Mouse (Mus musculus): Measurements from ENCODE around the gene Wipi1. TPM values are rescaled to one million over a fixed set of nuclear protein-coding genes. Genes with fewer than 3 reads are reported as not detected.

Gene Wipi1
- polyA plus RNA-seq, 1 experiment: 71.9 TPM

GRCm38 (mm10) chr11:109575832-109576231 lies 35.9 kb downstream of the Wipi1 start:
- no peaks in the 10 kb centered on the region for H3K27me3 ChIP-seq (ENCODE audit: control insufficient read depth, insufficient read depth, insufficient read length)

GRCm38 (mm10) chr11:109574604-109575003 lies 37.2 kb downstream of the Wipi1 start:
- Histone ChIP-seq H3K27me3 (ENCODE audit: control insufficient read depth, insufficient read depth, insufficient read length) (no peaks in the 10 kb centered on the region), H3K36me3 (ENCODE audit: control insufficient read depth, insufficient read depth) (peaks cover 32% of the 10 kb centered on the region), H3ac (ENCODE audit: control insufficient read depth, insufficient read length) (no peak overlapping the region), H3K4me3 (no peak overlapping the region), H3K79me2 (ENCODE audit: control insufficient read depth, insufficient read depth) (no peaks in the 10 kb centered on the region), H3K4me2 (ENCODE audit: low read depth) (no peak overlapping the region)
- TF ChIP-seq E2F4 (IDR thresholded peaks at IDR 0.05; ENCODE audit: insufficient read depth) (no peak), MYOD1 (IDR thresholded peaks at IDR 0.05; ENCODE audit: control insufficient read depth in 1 of 3, insufficient read length in 2 of 3, low read depth in 2 of 3) (no peak), SRF (IDR thresholded peaks at IDR 0.05; ENCODE audit: control insufficient read depth, insufficient read length, low read depth) (no peak), USF1 (IDR thresholded peaks at IDR 0.05; ENCODE audit: low read depth) (no peak), CEBPB (IDR thresholded peaks at IDR 0.05; ENCODE audit: insufficient read depth, poor library complexity, severe bottlenecking) (no peak), TCF12 (IDR thresholded peaks at IDR 0.05; ENCODE audit: insufficient read depth, poor library complexity, severe bottlenecking) (no peak), MYOG (IDR thresholded peaks at IDR 0.05; ENCODE audit: control insufficient read depth in 1 of 3, insufficient read depth in 1 of 3, insufficient read length in 2 of 3, low read depth in 2 of 3) (no peak), POLR2A (IDR thresholded peaks at IDR 0.05; ENCODE audit: insufficient read length, low read depth) (no peak), TCF3 (IDR thresholded peaks at IDR 0.05; ENCODE audit: insufficient read length, low read depth) (no peak), REST (IDR thresholded peaks at IDR 0.05; ENCODE audit: insufficient read depth, insufficient read length) (no peak), POLR2AphosphoS2 (IDR thresholded peaks at IDR 0.05; ENCODE audit: insufficient read length, low read depth) (no peak), MAX (IDR thresholded peaks at IDR 0.05; ENCODE audit: low read depth) (no peak)

More at GRCm38 (mm10) chr11:109575832-109576231, 35.9 kb downstream of the Wipi1 start:
- no peak overlapping the region for H3K4me2 ChIP-seq (ENCODE audit: low read depth)
- TF ChIP-seq POLR2A (IDR thresholded peaks at IDR 0.05; ENCODE audit: insufficient read length, low read depth) (no peak), REST (IDR thresholded peaks at IDR 0.05; ENCODE audit: insufficient read depth, insufficient read length) (no peak), USF1 (IDR thresholded peaks at IDR 0.05; ENCODE audit: low read depth) (no peak), TCF3 (IDR thresholded peaks at IDR 0.05; ENCODE audit: insufficient read length, low read depth) (no peak), TCF12 (IDR thresholded peaks at IDR 0.05; ENCODE audit: insufficient read depth, poor library complexity, severe bottlenecking) (no peak), E2F4 (IDR thresholded peaks at IDR 0.05; ENCODE audit: insufficient read depth) (no peak), MYOD1 (IDR thresholded peaks at IDR 0.05; ENCODE audit: control insufficient read depth in 1 of 3, insufficient read length in 2 of 3, low read depth in 2 of 3) (no peak), CEBPB (IDR thresholded peaks at IDR 0.05; ENCODE audit: insufficient read depth, poor library complexity, severe bottlenecking) (no peak), MYOG (IDR thresholded peaks at IDR 0.05; ENCODE audit: control insufficient read depth in 1 of 3, insufficient read depth in 1 of 3, insufficient read length in 2 of 3, low read depth in 2 of 3) (no peak), MAX (IDR thresholded peaks at IDR 0.05; ENCODE audit: low read depth) (no peak), SRF (IDR thresholded peaks at IDR 0.05; ENCODE audit: control insufficient read depth, insufficient read length, low read depth) (no peak), POLR2AphosphoS2 (IDR thresholded peaks at IDR 0.05; ENCODE audit: insufficient read length, low read depth) (no peak)
- peaks cover 35% of the 10 kb centered on the region for H3K36me3 ChIP-seq (ENCODE audit: control insufficient read depth, insufficient read depth)
- no peak overlapping the region for H3ac ChIP-seq (ENCODE audit: control insufficient read depth, insufficient read length)
- H3K4me3 ChIP-seq: no peak overlapping the region
- no peaks in the 10 kb centered on the region for H3K79me2 ChIP-seq (ENCODE audit: control insufficient read depth, insufficient read depth)

GRCm38 (mm10) chr11:109572051-109572450 lies 39.7 kb downstream of the Wipi1 start:
- TF ChIP-seq MYOD1 (IDR thresholded peaks at IDR 0.05; ENCODE audit: control insufficient read depth in 1 of 3, insufficient read length in 2 of 3, low read depth in 2 of 3) (no peak), POLR2AphosphoS2 (IDR thresholded peaks at IDR 0.05; ENCODE audit: insufficient read length, low read depth) (peak; percentile 25)
- no peaks in the 10 kb centered on the region for H3K79me2 ChIP-seq (ENCODE audit: control insufficient read depth, insufficient read depth)
- no peak overlapping the region for H3K4me2 ChIP-seq (ENCODE audit: low read depth)
- no peak overlapping the region for H3ac ChIP-seq (ENCODE audit: control insufficient read depth, insufficient read length)
- peaks cover 14% of the 10 kb centered on the region for H3K36me3 ChIP-seq (ENCODE audit: control insufficient read depth, insufficient read depth)
- no peaks in the 10 kb centered on the region for H3K27me3 ChIP-seq (ENCODE audit: control insufficient read depth, insufficient read depth, insufficient read length)
- no peak overlapping the region for H3K4me3 ChIP-seq

DNA sequence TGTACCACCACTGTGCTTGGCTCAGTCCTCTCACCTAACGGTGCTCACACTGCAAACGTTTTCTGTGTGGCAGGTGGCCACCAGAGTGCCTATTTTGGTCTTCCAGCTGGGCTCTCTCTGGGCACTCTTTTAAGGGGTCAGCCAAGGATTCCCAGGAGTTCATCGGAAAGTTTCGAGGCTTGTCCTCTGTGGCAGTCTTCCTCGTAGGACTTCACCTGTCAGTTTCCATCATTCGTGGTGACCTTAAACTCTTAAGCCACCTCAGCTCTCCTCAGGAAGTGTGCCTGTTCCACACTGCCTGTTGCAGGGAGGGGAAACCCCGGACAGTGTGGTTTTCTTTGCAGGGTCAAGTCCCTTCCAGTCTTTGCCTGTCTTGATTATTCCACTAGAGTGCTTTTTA lies 42.0 kb downstream of the Wipi1 start:
- H3K4me3 ChIP-seq: no peak overlapping the region
- no peak overlapping the region for H3ac ChIP-seq (ENCODE audit: control insufficient read depth, insufficient read length)
- TF ChIP-seq CEBPB (IDR thresholded peaks at IDR 0.05; ENCODE audit: insufficient read depth, poor library complexity, severe bottlenecking) (no peak), MAX (IDR thresholded peaks at IDR 0.05; ENCODE audit: low read depth) (no peak), MYOD1 (IDR thresholded peaks at IDR 0.05; ENCODE audit: control insufficient read depth in 1 of 3, insufficient read length in 2 of 3, low read depth in 2 of 3) (peak in 1 of 3 experiments; percentile 45), SRF (IDR thresholded peaks at IDR 0.05; ENCODE audit: control insufficient read depth, insufficient read length, low read depth) (no peak), MYOG (IDR thresholded peaks at IDR 0.05; ENCODE audit: control insufficient read depth in 1 of 3, insufficient read depth in 1 of 3, insufficient read length in 2 of 3, low read depth in 2 of 3) (peak in 1 of 3 experiments; percentile 19), E2F4 (IDR thresholded peaks at IDR 0.05; ENCODE audit: insufficient read depth) (no peak), POLR2AphosphoS2 (IDR thresholded peaks at IDR 0.05; ENCODE audit: insufficient read length, low read depth) (peak; percentile 14), TCF3 (IDR thresholded peaks at IDR 0.05; ENCODE audit: insufficient read length, low read depth) (no peak), POLR2A (IDR thresholded peaks at IDR 0.05; ENCODE audit: insufficient read length, low read depth) (no peak), USF1 (IDR thresholded peaks at IDR 0.05; ENCODE audit: low read depth) (no peak), TCF12 (IDR thresholded peaks at IDR 0.05; ENCODE audit: insufficient read depth, poor library complexity, severe bottlenecking) (no peak), REST (IDR thresholded peaks at IDR 0.05; ENCODE audit: insufficient read depth, insufficient read length) (no peak)

More for the DNA sequence above, 42.0 kb downstream of the Wipi1 start:
- H3K4me2 ChIP-seq (ENCODE audit: low read depth): no peak overlapping the region
- H3K79me2 ChIP-seq (ENCODE audit: control insufficient read depth, insufficient read depth): no peaks in the 10 kb centered on the region
- no peaks in the 10 kb centered on the region for H3K27me3 ChIP-seq (ENCODE audit: control insufficient read depth, insufficient read depth, insufficient read length)
- H3K36me3 ChIP-seq (ENCODE audit: control insufficient read depth, insufficient read depth): peaks cover 6% of the 10 kb centered on the region
